Mouse (Mus musculus): ENCODE data around the gene Rsrc2.

Rsrc2 gene

GRCm38 (mm10) chr5:123696244-123696643 lies 53.0 kb downstream of the Rsrc2 start:
- DNase-seq: no peak

- DNase-seq: peak; percentile 98
These were observed 54.7 kb downstream of the Rsrc2 start for GRCm38 (mm10) chr5:123694468-123694867.

GRCm38 (mm10) chr5:123684221-123685144 lies 64.7 kb downstream of the Rsrc2 start, which contains the start of gene Clip1:
TSS of gene Clip1 (minus strand) at chr5:123684618.
- DNase-seq: peak; percentile 98

GRCm38 (mm10) chr5:123683377-123684220 lies 65.6 kb downstream of the Rsrc2 start:
- peak; percentile 96 for DNase-seq

- DNase-seq: peak; percentile 94
These were observed 66.2 kb downstream of the Rsrc2 start for GRCm38 (mm10) chr5:123683043-123683376.

GRCm38 (mm10) chr5:123682372-123682771 lies 66.8 kb downstream of the Rsrc2 start:
- no peak for DNase-seq

GRCm38 (mm10) chr5:123679546-123680263 lies 69.5 kb downstream of the Rsrc2 start:
- DNase-seq: no peak

- no peak for DNase-seq
These were observed 70.1 kb downstream of the Rsrc2 start for GRCm38 (mm10) chr5:123679106-123679505.
